Mouse (Mus musculus) embryonic fibroblast, embryonic 13.5 days (primary cell): ENCODE measurements at regions not wholly inside any gene's neighbourhood (a gene's known extent, or its start where the extent isn't known, plus 50 kb on each side); places are given as distances from the start of the nearest gene placed in this dataset.

Experiments
- CTCF ChIP-seq: IDR thresholded peaks from 2 replicates; pipeline ENCODE4 v1.5.1; 2011; ENCODE audit warnings: mild to moderate bottlenecking, control low read depth, low read length, moderate library complexity, borderline replicate concordance; ENCODE audit not compliant: insufficient read depth
- POLR2A ChIP-seq: IDR thresholded peaks from 2 replicates; pipeline ENCODE4 v1.6.1; 2011; ENCODE audit warnings: low read depth, mild to moderate bottlenecking, control low read depth, low read length, moderate library complexity

DNA sequence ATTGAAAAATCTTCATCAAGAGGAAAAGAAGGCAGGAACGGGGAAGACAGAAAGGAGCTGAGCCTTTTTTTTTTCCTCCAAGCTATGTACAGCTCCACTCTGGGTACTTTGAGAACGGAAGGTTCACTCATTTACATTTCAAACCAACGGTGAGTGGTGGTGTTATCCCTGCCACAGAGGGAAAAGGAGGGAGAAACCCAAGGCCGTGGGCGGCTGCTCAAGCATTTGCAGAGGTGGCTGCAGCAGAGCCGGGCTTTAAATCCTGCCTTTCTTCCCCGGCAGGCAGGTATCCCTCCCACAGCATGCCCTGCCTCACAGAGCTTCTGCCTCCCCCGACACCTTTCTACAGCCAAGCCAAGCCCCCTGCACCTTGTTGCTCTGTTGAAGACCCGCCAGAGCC, 212.2 kb downstream of the 3100002H09Rik start:
- no peak for TF ChIP-seq CTCF
- no peak for TF ChIP-seq POLR2A
